Mouse (Mus musculus): Measurements from ENCODE around the gene Zfand6. TPM values are rescaled to one million over a fixed set of nuclear protein-coding genes. Genes with fewer than 3 reads are reported as not detected.

Gene Zfand6
- polyA plus RNA-seq, 1 experiment from 2014 or later = 133 TPM

DNA sequence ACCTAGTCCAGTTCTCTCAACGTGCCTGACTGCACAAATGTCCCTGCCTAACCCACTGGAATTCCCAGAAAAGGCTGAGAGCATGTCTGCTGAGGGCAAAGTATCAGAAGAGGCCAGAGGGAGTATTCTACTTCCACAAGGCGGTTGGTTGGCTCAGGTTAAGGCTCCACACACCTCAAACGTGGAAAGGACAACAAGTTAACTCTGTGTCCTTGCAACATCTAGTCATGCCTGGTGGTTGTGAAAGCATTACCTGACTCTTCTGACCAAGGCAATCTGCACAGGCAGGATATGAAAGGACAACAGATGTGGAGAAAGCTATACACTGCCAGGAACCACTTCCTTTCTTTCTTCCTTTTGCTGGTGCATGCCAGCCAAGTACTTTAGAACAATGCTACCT is 85.3 kb downstream of the Zfand6 start:
- DNase-seq (ENCODE audit: low spot score) (peak; percentile 17), ATAC-seq (no peak; the same call in 1 of the 2 replicates)
- Histone ChIP-seq H3K4me2 (replicated peaks; ENCODE audit: low read depth, low read length) (no peak overlapping the region), H3K9ac (replicated peaks; ENCODE audit: low read depth) (no peak overlapping the region), H3K4me3 (ENCODE audit: low read depth, low read length) (no peak overlapping the region), H3K9me3 (ENCODE audit: low read length) (no peaks in the 10 kb centered on the region), H3K27ac (ENCODE audit: low read length) (0 out of 2 replicates have a peak overlapping the region, but pooled peaks have one; percentile 12), H3K4me1 (ENCODE audit: insufficient read depth, low read depth, low read length) (peaks cover 2% of the 10 kb centered on the region), H3K27me3 (replicated peaks; ENCODE audit: insufficient read depth, low read length) (no peaks in the 10 kb centered on the region), H3K36me3 (ENCODE audit: insufficient read depth, low read length) (no peaks in the 10 kb centered on the region)
- TF ChIP-seq EP300 (IDR thresholded peaks at IDR 0.05) (peak; percentile 25; the same call in 1 of the 2 replicates), CTCF (IDR thresholded peaks at IDR 0.05) (no peak)
- 46% methylated on average over 3 of the region's 3 CpGs for WGBS

DNA sequence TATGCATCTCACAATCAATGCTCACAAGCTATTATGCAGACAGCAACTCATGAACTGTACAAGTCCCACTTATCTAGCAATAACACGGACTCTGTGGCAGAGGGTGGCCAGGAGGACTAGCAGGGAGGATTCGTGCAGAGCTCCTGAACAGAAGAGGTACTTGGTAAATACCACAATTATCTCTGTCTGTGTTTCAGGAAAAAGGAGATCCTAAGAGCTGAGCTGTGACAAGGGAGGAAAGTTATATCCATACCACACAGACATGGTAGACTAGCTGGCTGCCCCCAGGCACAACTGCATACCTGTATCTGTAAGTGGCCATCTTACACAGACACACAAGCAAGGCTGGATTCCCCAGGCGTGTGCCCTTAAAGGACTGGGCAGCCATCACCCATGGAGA is 88.4 kb downstream of the Zfand6 start:
- no peak for TF ChIP-seq CTCF (IDR thresholded peaks at IDR 0.05)
- Histone ChIP-seq H3K4me2 (replicated peaks; ENCODE audit: low read depth, low read length) (no peak overlapping the region), H3K4me1 (ENCODE audit: insufficient read depth, low read depth, low read length) (peaks cover 2% of the 10 kb centered on the region), H3K4me3 (ENCODE audit: low read depth, low read length) (no peak overlapping the region), H3K27ac (ENCODE audit: low read length) (no peak overlapping the region), H3K36me3 (ENCODE audit: insufficient read depth, low read length) (no peaks in the 10 kb centered on the region), H3K27me3 (replicated peaks; ENCODE audit: insufficient read depth, low read length) (no peaks in the 10 kb centered on the region), H3K9ac (replicated peaks; ENCODE audit: low read depth) (no peak overlapping the region), H3K9me3 (ENCODE audit: low read length) (no peaks in the 10 kb centered on the region)
- 74% methylated on average over 3 of the region's 3 CpGs for WGBS
- DNase-seq (ENCODE audit: low spot score) = no peak
- ATAC-seq = no peak

DNA sequence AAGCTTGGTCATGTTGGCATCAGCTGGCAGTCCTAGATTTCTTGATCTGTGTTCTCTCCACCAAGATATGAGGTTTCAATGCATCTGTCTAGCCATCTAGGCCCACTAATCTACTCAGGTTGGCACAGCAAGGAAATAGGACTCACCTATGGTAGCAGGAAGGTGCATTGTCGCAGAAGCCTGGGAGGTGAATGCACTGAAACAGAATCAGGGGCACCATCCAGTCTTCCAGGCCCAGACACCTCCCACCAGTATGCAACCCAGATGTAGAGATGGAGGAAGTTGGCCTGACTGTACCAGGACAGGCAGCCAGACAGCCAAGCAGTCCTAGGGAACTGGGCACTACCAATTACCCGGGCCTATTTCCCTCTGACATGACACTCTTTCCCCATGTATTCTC is 89.1 kb downstream of the Zfand6 start:
- TF ChIP-seq EP300 (IDR thresholded peaks at IDR 0.05) (no peak), CTCF (IDR thresholded peaks at IDR 0.05) (no peak)
- Histone ChIP-seq H3K27ac (ENCODE audit: low read length) (no peak overlapping the region), H3K4me1 (ENCODE audit: insufficient read depth, low read depth, low read length) (peaks cover 2% of the 10 kb centered on the region), H3K27me3 (replicated peaks; ENCODE audit: insufficient read depth, low read length) (no peaks in the 10 kb centered on the region), H3K9me3 (ENCODE audit: low read length) (no peaks in the 10 kb centered on the region), H3K4me2 (replicated peaks; ENCODE audit: low read depth, low read length) (no peak overlapping the region), H3K9ac (replicated peaks; ENCODE audit: low read depth) (no peak overlapping the region), H3K36me3 (ENCODE audit: insufficient read depth, low read length) (no peaks in the 10 kb centered on the region), H3K4me3 (ENCODE audit: low read depth, low read length) (no peak overlapping the region)
- WGBS = 82% methylated on average over 2 of the region's 2 CpGs
- ATAC-seq (no peak), DNase-seq (ENCODE audit: low spot score) (no peak)

DNA sequence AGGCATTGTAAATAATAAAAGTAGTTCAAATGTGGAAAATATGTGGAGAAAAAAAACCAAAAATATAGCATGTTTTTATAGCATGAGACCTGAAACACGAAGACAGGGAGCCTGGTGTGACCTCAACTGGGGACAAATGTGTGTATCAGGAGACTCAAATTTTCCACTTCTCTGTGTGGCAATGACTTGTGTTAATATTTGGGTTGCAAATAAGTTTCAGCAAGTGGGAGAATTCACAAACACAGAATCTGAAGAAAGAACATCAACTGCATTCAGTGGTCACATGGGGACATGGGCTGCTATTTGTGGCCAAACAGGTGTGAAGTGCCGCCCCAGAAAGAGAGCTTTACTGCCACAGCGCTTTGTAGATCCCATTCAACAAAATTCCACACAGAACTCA is 93.1 kb downstream of the Zfand6 start:
- TF ChIP-seq CTCF (IDR thresholded peaks at IDR 0.05) (no peak), EP300 (IDR thresholded peaks at IDR 0.05) (no peak)
- DNase-seq (ENCODE audit: low spot score) (no peak), ATAC-seq (no peak)
- Histone ChIP-seq H3K4me1 (ENCODE audit: insufficient read depth, low read depth, low read length) (no peaks in the 10 kb centered on the region), H3K4me3 (ENCODE audit: low read depth, low read length) (no peak overlapping the region), H3K9me3 (ENCODE audit: low read length) (no peaks in the 10 kb centered on the region), H3K4me2 (replicated peaks; ENCODE audit: low read depth, low read length) (no peak overlapping the region), H3K36me3 (ENCODE audit: insufficient read depth, low read length) (no peaks in the 10 kb centered on the region), H3K9ac (replicated peaks; ENCODE audit: low read depth) (no peak overlapping the region), H3K27me3 (replicated peaks; ENCODE audit: insufficient read depth, low read length) (no peaks in the 10 kb centered on the region), H3K27ac (ENCODE audit: low read length) (no peak overlapping the region)
- WGBS = 77% methylated on average over 3 of the region's 3 CpGs

DNA sequence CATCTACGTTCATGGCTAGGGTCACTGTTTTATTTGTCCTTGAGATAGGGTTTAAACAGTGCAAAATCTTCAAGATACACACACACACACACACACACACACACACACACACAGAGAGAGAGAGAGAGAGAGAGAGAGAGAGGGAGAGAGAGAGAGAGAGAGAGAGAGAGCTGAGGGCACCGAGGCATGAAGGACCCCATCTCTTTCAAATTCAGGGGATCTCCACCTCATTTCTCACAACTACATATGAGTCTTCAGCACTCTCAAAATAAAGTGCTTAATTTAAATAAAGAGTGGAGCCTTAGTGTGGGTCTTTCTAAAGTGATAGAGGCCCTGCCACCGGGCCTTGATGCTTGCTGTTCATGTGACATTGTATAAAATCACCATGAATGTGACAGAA is 93.8 kb downstream of the Zfand6 start:
- 88% methylated on average over 3 of the region's 3 CpGs for WGBS
- H3K9ac ChIP-seq (replicated peaks; ENCODE audit: low read depth) = no peak overlapping the region
- no peak overlapping the region for H3K4me3 ChIP-seq (ENCODE audit: low read depth, low read length)
- no peak for DNase-seq (ENCODE audit: low spot score)
- H3K9me3 ChIP-seq (ENCODE audit: low read length) = no peaks in the 10 kb centered on the region
- no peaks in the 10 kb centered on the region for H3K4me1 ChIP-seq (ENCODE audit: insufficient read depth, low read depth, low read length)
- H3K27me3 ChIP-seq (replicated peaks; ENCODE audit: insufficient read depth, low read length) = no peaks in the 10 kb centered on the region
- H3K36me3 ChIP-seq (ENCODE audit: insufficient read depth, low read length) = no peaks in the 10 kb centered on the region
- TF ChIP-seq CTCF (IDR thresholded peaks at IDR 0.05) (no peak), EP300 (IDR thresholded peaks at IDR 0.05) (no peak)
- H3K27ac ChIP-seq (ENCODE audit: low read length) = no peak overlapping the region
- ATAC-seq = no peak
- no peak overlapping the region for H3K4me2 ChIP-seq (replicated peaks; ENCODE audit: low read depth, low read length)

DNA sequence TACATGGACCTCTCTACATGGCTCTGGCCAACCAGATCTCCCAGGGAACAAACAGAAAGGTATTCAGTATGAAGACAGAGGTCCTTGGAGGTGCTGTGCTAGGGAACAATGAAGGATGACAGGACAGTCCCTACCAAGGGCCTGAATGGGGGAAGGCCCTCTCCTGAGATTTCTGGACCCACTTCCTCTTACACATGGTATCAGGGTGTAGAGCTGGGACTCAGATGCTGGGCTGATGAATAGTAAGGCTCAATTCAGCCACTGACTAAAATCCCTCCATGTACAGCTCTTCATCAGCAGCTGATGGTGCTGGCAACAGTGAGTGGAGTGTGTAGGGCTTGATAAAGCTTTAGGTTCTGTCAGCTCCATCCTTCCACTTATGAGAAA is 94.8 kb downstream of the Zfand6 start:
- Histone ChIP-seq H3K4me3 (ENCODE audit: low read depth, low read length) (no peak overlapping the region), H3K27ac (ENCODE audit: low read length) (no peak overlapping the region), H3K4me1 (ENCODE audit: insufficient read depth, low read depth, low read length) (no peaks in the 10 kb centered on the region), H3K9ac (replicated peaks; ENCODE audit: low read depth) (no peak overlapping the region), H3K27me3 (replicated peaks; ENCODE audit: insufficient read depth, low read length) (no peaks in the 10 kb centered on the region), H3K9me3 (ENCODE audit: low read length) (no peaks in the 10 kb centered on the region), H3K36me3 (ENCODE audit: insufficient read depth, low read length) (no peaks in the 10 kb centered on the region), H3K4me2 (replicated peaks; ENCODE audit: low read depth, low read length) (no peak overlapping the region)
- TF ChIP-seq EP300 (IDR thresholded peaks at IDR 0.05) (no peak), CTCF (IDR thresholded peaks at IDR 0.05) (no peak)
- no peak; the same call in 1 of the 2 replicates for ATAC-seq
- DNase-seq (ENCODE audit: low spot score) = no peak
